In genomic region chr4:84202231-84202630, GRCm38 (mm10) we compare ENCODE assay signal across 11 mouse cellular contexts.
DNase-seq lines count a peak whose midpoint lies in the region; ATAC-seq lines count a peak whose summit lies in the region.
"Had no signal": no experiment of that assay in that cellular context is flagged by ENCODE, and none has a peak within 500 bp of the region (broad histone marks: within the 10 kb centered on the region; RNA-seq: fewer than 3 reads in every experiment).

No protein-coding gene starts in this region.

- no peak overlapping the region for H3K27ac ChIP-seq in embryonic facial prominence, embryonic 11.5 days (replicated peaks; ENCODE audit: low read depth, low read length)
- H3K27ac ChIP-seq in hindbrain, embryonic 13.5 days = peak overlapping the region; percentile 12; the same call in 1 of the 2 replicates
- H3K27ac ChIP-seq in neural tube, embryonic 13.5 days (replicated peaks) = no peak overlapping the region
- H3K27ac ChIP-seq: heart, embryonic 10.5 days had no signal

- no peaks in the 10 kb centered on the region for H3K9me3 ChIP-seq in embryonic facial prominence, embryonic 11.5 days (replicated peaks; ENCODE audit: control insufficient read depth, low read length)
- no peaks in the 10 kb centered on the region for H3K9me3 ChIP-seq in hindbrain, embryonic 13.5 days
- H3K9me3 ChIP-seq in neural tube, embryonic 13.5 days = no peaks in the 10 kb centered on the region
- H3K9me3 ChIP-seq: heart, embryonic 10.5 days had no signal

- no peaks in the 10 kb centered on the region for H3K36me3 ChIP-seq in embryonic facial prominence, embryonic 11.5 days (replicated peaks; ENCODE audit: control insufficient read depth, insufficient read depth, low read depth, low read length)
- H3K36me3 ChIP-seq in hindbrain, embryonic 13.5 days = no peaks in the 10 kb centered on the region
- no peaks in the 10 kb centered on the region for H3K36me3 ChIP-seq in neural tube, embryonic 13.5 days
- H3K36me3 ChIP-seq: heart, embryonic 10.5 days had no signal

- H3K27me3 ChIP-seq in embryonic facial prominence, embryonic 11.5 days (ENCODE audit: control insufficient read depth, insufficient read depth, low read length) = no peaks in the 10 kb centered on the region
- peaks cover 17% of the 10 kb centered on the region; the same call in 1 of the 2 replicates for H3K27me3 ChIP-seq in hindbrain, embryonic 13.5 days
- H3K27me3 ChIP-seq in neural tube, embryonic 13.5 days = no peaks in the 10 kb centered on the region; the same call in 1 of the 2 replicates

- DNase-seq in cerebellum, postnatal 14 days = peak; percentile 15 to 21
- DNase-seq in embryonic facial prominence, embryonic 11.5 days (ENCODE audit: low spot score) = no peak
- no peak for DNase-seq in thymus, postnatal 14 days
- DNase-seq in left cerebral cortex, adult 9 months (ENCODE audit: low spot score in 2 of 2) = no peak

- H3K4me1 ChIP-seq in embryonic facial prominence, embryonic 11.5 days (ENCODE audit: control insufficient read depth, insufficient read depth, low read length) = no peaks in the 10 kb centered on the region; the same call in 1 of the 2 replicates
- peaks cover 31% of the 10 kb centered on the region for H3K4me1 ChIP-seq in hindbrain, embryonic 13.5 days (replicated peaks)
- H3K4me1 ChIP-seq in neural tube, embryonic 13.5 days (replicated peaks) = peaks cover 24% of the 10 kb centered on the region

- H3K4me3 ChIP-seq in embryonic facial prominence, embryonic 11.5 days (ENCODE audit: low read depth, low read length) = no peak overlapping the region
- H3K4me3 ChIP-seq in hindbrain, embryonic 13.5 days = no peak overlapping the region
- no peak overlapping the region for H3K4me3 ChIP-seq in neural tube, embryonic 13.5 days
- H3K4me3 ChIP-seq: erythroblast, embryonic 14.5 days; heart, embryonic 10.5 days had no signal

- no peak overlapping the region for H3K9ac ChIP-seq in embryonic facial prominence, embryonic 11.5 days (replicated peaks; ENCODE audit: low read length)
- H3K9ac ChIP-seq in hindbrain, embryonic 13.5 days = no peak overlapping the region
- H3K9ac ChIP-seq in neural tube, embryonic 13.5 days = no peak overlapping the region

- no peak for ATAC-seq in cerebellum, adult (ENCODE audit: insufficient number of reproducible peaks, low FRiP score, low TSS enrichment)
- ATAC-seq in embryonic facial prominence, embryonic 11.5 days (replicated peaks; ENCODE audit: insufficient number of reproducible peaks, low FRiP score, low TSS enrichment, low read depth) = peak; percentile 42; the same call in 1 of the 2 replicates
- peak; percentile 57 for ATAC-seq in hindbrain, embryonic 13.5 days (ENCODE audit: low FRiP score)
- peak; percentile 50; the same call in 1 of the 2 replicates for ATAC-seq in neural tube, embryonic 13.5 days (ENCODE audit: low read depth)
- ATAC-seq in monocyte, adult 5-6 weeks (replicated peaks; ENCODE audit: insufficient number of reproducible peaks, low FRiP score, low TSS enrichment, poor library complexity, severe bottlenecking) = no peak
- ATAC-seq: inflammation-experienced regulatory T-cells, adult 6 months had no signal

- WGBS in embryonic facial prominence, embryonic 11.5 days = 25% methylated on average over 2 of the region's 2 CpGs
- WGBS in hindbrain, embryonic 13.5 days = 7% methylated on average over 2 of the region's 2 CpGs
- 5% methylated on average over 2 of the region's 2 CpGs for WGBS in neural tube, embryonic 13.5 days

- H3K4me2 ChIP-seq in embryonic facial prominence, embryonic 11.5 days (ENCODE audit: low read depth, low read length) = no peak overlapping the region
- no peak overlapping the region for H3K4me2 ChIP-seq in hindbrain, embryonic 13.5 days
- no peak overlapping the region for H3K4me2 ChIP-seq in neural tube, embryonic 13.5 days

Comparison
In these comparisons a context has a peak if more than half of its experiments do, and no peak if none do; other contexts are left out.
1. DNase-seq: peak in cerebellum, postnatal 14 days (2 of 2); none in embryonic facial prominence, embryonic 11.5 days (single experiment), thymus, postnatal 14 days (single experiment) and left cerebral cortex, adult 9 months (0 of 2).
2. ATAC-seq: peak in embryonic facial prominence, embryonic 11.5 days (single experiment), hindbrain, embryonic 13.5 days (single experiment) and neural tube, embryonic 13.5 days (single experiment); none in cerebellum, adult (single experiment) and monocyte, adult 5-6 weeks (single experiment).